Mouse (Mus musculus): Measurements from ENCODE around the gene Erv3. TPM values are rescaled to one million over a fixed set of nuclear protein-coding genes. Genes with fewer than 3 reads are reported as not detected.
A peak's percentile ranks its signal among the peaks of the same experiment; 100 is the strongest.

Gene Erv3
- polyA plus RNA-seq, 1 experiment from 2014 or later, result not detected

GRCm38 (mm10) chr2:131895106-131895505 lies 35.6 kb upstream of the Erv3 start:
- Histone ChIP-seq H3K36me3 (no peaks in the 10 kb centered on the region), H3K9ac (no peak overlapping the region), H3K4me1 (no peaks in the 10 kb centered on the region), H3K4me3 (replicated peaks) (no peak overlapping the region), H3K27ac (no peak overlapping the region), H3K9me3 (replicated peaks) (no peaks in the 10 kb centered on the region), H3K27me3 (no peaks in the 10 kb centered on the region), H3K4me2 (no peak overlapping the region)
- ATAC-seq (replicated peaks; ENCODE audit: low FRiP score), result no peak
- 88% methylated on average over 2 of the region's 2 CpGs for WGBS

DNA sequence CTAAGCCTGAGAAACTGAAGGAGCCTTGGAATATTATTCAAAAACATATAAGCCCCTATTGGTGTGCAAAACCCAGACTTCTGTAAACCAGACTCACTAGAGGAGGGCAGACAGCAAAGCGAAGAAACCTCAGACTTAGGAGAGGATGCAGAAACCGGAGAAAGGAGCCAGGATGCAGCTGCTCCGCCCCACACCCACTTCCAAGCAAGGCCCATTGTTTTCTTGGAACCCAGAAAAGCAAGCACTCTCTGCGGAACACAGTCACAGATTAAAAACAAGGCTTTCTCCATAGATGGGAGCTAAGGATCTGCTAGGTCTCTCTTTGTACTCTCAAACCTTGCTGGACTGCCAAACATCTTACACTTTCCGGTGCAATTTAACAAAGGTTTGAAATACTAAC lies 33.0 kb upstream of the Erv3 start:
- Histone ChIP-seq H3K36me3 (no peaks in the 10 kb centered on the region), H3K4me2 (no peak overlapping the region), H3K9me3 (replicated peaks) (no peaks in the 10 kb centered on the region), H3K27ac (0 out of 2 replicates have a peak overlapping the region, but pooled peaks have one; percentile 32), H3K4me3 (replicated peaks) (no peak overlapping the region), H3K27me3 (no peaks in the 10 kb centered on the region), H3K4me1 (no peaks in the 10 kb centered on the region), H3K9ac (no peak overlapping the region)
- WGBS, result 48% methylated on average over 5 of the region's 5 CpGs
- ATAC-seq (replicated peaks; ENCODE audit: low FRiP score), result no peak

- Histone ChIP-seq H3K9ac (no peak overlapping the region), H3K4me2 (no peak overlapping the region), H3K4me1 (no peaks in the 10 kb centered on the region), H3K36me3 (no peaks in the 10 kb centered on the region), H3K9me3 (replicated peaks) (no peaks in the 10 kb centered on the region), H3K27ac (no peak overlapping the region), H3K4me3 (replicated peaks) (no peak overlapping the region), H3K27me3 (no peaks in the 10 kb centered on the region)
- no peak for ATAC-seq (replicated peaks; ENCODE audit: low FRiP score)
- WGBS, result 81% methylated on average over 7 of the region's 7 CpGs
Measured at GRCm38 (mm10) chr2:131888233-131888632, 28.7 kb upstream of the Erv3 start.

DNA sequence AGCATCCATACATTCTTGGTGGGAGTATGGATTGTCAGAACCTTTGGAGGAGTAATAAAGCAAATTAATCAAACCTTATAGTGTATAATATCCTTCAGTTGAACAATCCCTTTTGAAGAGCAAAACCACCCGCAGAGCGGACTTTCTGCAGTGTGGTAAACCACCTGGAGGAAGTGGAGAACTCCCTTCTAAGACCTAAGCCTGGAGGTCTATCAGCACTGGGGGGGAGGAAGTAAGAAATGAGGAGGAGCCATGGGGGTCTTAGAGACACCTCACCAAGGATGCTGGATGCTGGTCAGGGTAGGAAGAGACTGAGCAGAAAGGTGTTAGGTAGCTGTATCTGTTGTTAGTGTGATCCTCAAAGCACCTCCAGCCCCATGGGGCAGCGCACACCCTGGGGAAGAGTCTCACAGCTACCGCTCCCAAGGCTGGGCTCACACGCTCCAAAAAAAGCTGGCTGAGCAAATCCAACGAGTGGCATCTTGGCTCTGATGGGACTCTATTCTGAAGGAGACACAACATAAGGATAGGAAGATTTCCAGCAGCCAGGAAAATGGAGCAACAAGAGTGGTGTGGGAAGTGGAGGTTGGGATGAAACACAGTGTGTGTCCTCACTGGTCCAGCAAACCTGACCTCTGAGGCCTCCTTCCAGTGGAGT lies 27.1 kb upstream of the Erv3 start:
- Histone ChIP-seq H3K9ac (no peak overlapping the region), H3K27me3 (no peaks in the 10 kb centered on the region), H3K27ac (no peak overlapping the region), H3K4me2 (no peak overlapping the region), H3K4me1 (no peaks in the 10 kb centered on the region), H3K36me3 (no peaks in the 10 kb centered on the region), H3K9me3 (replicated peaks) (no peaks in the 10 kb centered on the region), H3K4me3 (replicated peaks) (no peak overlapping the region)
- no peak for ATAC-seq (replicated peaks; ENCODE audit: low FRiP score)
- 92% methylated on average over 6 of the region's 6 CpGs for WGBS

GRCm38 (mm10) chr2:131883136-131883535 lies 23.6 kb upstream of the Erv3 start:
- no peak for ATAC-seq (replicated peaks; ENCODE audit: low FRiP score)
- Histone ChIP-seq H3K27me3 (no peaks in the 10 kb centered on the region), H3K4me2 (no peak overlapping the region), H3K9ac (no peak overlapping the region), H3K9me3 (replicated peaks) (no peaks in the 10 kb centered on the region), H3K4me3 (replicated peaks) (no peak overlapping the region), H3K27ac (no peak overlapping the region), H3K36me3 (no peaks in the 10 kb centered on the region), H3K4me1 (no peaks in the 10 kb centered on the region)
- 78% methylated on average over 2 of the region's 2 CpGs for WGBS

- no peak overlapping the region for H3K4me2 ChIP-seq
- H3K27me3 ChIP-seq, result no peaks in the 10 kb centered on the region
- 70% methylated on average over 4 of the region's 4 CpGs for WGBS
- no peaks in the 10 kb centered on the region for H3K4me1 ChIP-seq
- H3K9me3 ChIP-seq (replicated peaks), result no peaks in the 10 kb centered on the region
- no peak overlapping the region for H3K27ac ChIP-seq
- H3K9ac ChIP-seq, result no peak overlapping the region
- no peaks in the 10 kb centered on the region for H3K36me3 ChIP-seq
- no peak overlapping the region for H3K4me3 ChIP-seq (replicated peaks)
- no peak for ATAC-seq (replicated peaks; ENCODE audit: low FRiP score)
Measured at GRCm38 (mm10) chr2:131881766-131882165, 22.2 kb upstream of the Erv3 start.

GRCm38 (mm10) chr2:131876551-131877265 lies 17.2 kb upstream of the Erv3 start:
- no peak overlapping the region for H3K4me2 ChIP-seq
- no peak for ATAC-seq (replicated peaks; ENCODE audit: low FRiP score)
- H3K27ac ChIP-seq, result no peak overlapping the region
- H3K4me3 ChIP-seq (replicated peaks), result no peak overlapping the region
- 86% methylated on average over 7 of the region's 7 CpGs for WGBS
- H3K4me1 ChIP-seq, result no peaks in the 10 kb centered on the region
- no peaks in the 10 kb centered on the region for H3K27me3 ChIP-seq
- no peak overlapping the region for H3K9ac ChIP-seq
- no peaks in the 10 kb centered on the region for H3K9me3 ChIP-seq (replicated peaks)
- H3K36me3 ChIP-seq, result no peaks in the 10 kb centered on the region

- H3K27me3 ChIP-seq, result no peaks in the 10 kb centered on the region
- H3K4me2 ChIP-seq, result no peak overlapping the region
- no peaks in the 10 kb centered on the region for H3K36me3 ChIP-seq
- no peaks in the 10 kb centered on the region for H3K4me1 ChIP-seq
- H3K9ac ChIP-seq, result no peak overlapping the region
- WGBS, result 70% methylated on average over 1 of the region's 1 CpGs
- ATAC-seq (replicated peaks; ENCODE audit: low FRiP score), result no peak
- no peak overlapping the region for H3K27ac ChIP-seq
- no peaks in the 10 kb centered on the region for H3K9me3 ChIP-seq (replicated peaks)
- H3K4me3 ChIP-seq (replicated peaks), result no peak overlapping the region
Measured at GRCm38 (mm10) chr2:131873376-131873775, 13.8 kb upstream of the Erv3 start.

GRCm38 (mm10) chr2:131868983-131869382 lies 9.4 kb upstream of the Erv3 start:
- WGBS, result 90% methylated on average over 5 of the region's 5 CpGs
- H3K27ac ChIP-seq, result no peak overlapping the region
- no peaks in the 10 kb centered on the region for H3K36me3 ChIP-seq
- no peaks in the 10 kb centered on the region for H3K27me3 ChIP-seq
- no peaks in the 10 kb centered on the region for H3K9me3 ChIP-seq (replicated peaks)
- H3K9ac ChIP-seq, result no peak overlapping the region
- no peak overlapping the region for H3K4me3 ChIP-seq (replicated peaks)
- no peaks in the 10 kb centered on the region for H3K4me1 ChIP-seq
- ATAC-seq (replicated peaks; ENCODE audit: low FRiP score), result no peak
- no peak overlapping the region for H3K4me2 ChIP-seq

DNA sequence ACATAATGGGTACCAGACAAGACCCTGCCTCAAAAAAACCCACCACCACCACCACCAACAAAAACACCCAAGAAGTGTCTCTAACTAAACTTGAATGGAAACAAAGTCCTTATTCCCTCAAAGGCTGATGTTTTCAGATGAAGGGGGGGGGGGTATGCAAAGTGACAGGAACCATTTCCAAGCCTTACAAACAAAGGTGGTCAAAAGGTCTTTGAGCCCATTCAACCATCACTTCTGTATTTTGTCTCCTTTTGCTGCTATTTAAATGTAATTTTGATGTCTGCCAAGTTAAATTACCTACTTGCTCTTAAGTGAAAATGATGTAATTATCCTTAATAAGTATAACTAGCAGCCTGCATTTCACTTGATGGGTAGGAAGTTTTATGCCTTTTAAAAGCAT lies 7.1 kb upstream of the Erv3 start:
- Histone ChIP-seq H3K4me2 (no peak overlapping the region), H3K9ac (no peak overlapping the region), H3K4me1 (no peaks in the 10 kb centered on the region), H3K36me3 (no peaks in the 10 kb centered on the region), H3K9me3 (replicated peaks) (no peaks in the 10 kb centered on the region), H3K27ac (no peak overlapping the region), H3K4me3 (replicated peaks) (no peak overlapping the region), H3K27me3 (no peaks in the 10 kb centered on the region)
- ATAC-seq (replicated peaks; ENCODE audit: low FRiP score), result no peak

GRCm38 (mm10) chr2:131864262-131864796 lies 4.8 kb upstream of the Erv3 start:
- Histone ChIP-seq H3K36me3 (no peaks in the 10 kb centered on the region), H3K4me1 (no peaks in the 10 kb centered on the region), H3K27me3 (no peaks in the 10 kb centered on the region), H3K27ac (no peak overlapping the region), H3K9ac (no peak overlapping the region), H3K9me3 (replicated peaks) (no peaks in the 10 kb centered on the region), H3K4me2 (no peak overlapping the region), H3K4me3 (replicated peaks) (no peak overlapping the region)
- ATAC-seq (replicated peaks; ENCODE audit: low FRiP score), result no peak
- WGBS, result 89% methylated on average over 2 of the region's 2 CpGs

- WGBS, result 80% methylated on average over 3 of the region's 3 CpGs
- no peak overlapping the region for H3K9ac ChIP-seq
- H3K27me3 ChIP-seq, result no peaks in the 10 kb centered on the region
- ATAC-seq (replicated peaks; ENCODE audit: low FRiP score), result no peak
- no peak overlapping the region for H3K27ac ChIP-seq
- no peaks in the 10 kb centered on the region for H3K36me3 ChIP-seq
- H3K4me2 ChIP-seq, result no peak overlapping the region
- no peaks in the 10 kb centered on the region for H3K4me1 ChIP-seq
- no peaks in the 10 kb centered on the region for H3K9me3 ChIP-seq (replicated peaks)
- H3K4me3 ChIP-seq (replicated peaks), result no peak overlapping the region
Measured at GRCm38 (mm10) chr2:131863472-131863871, 3.9 kb upstream of the Erv3 start.
